Mouse (Mus musculus) heart, postnatal 0 days (tissue): ENCODE measurements around the gene Spns2. TPM values are rescaled to one million over a fixed set of nuclear protein-coding genes. Genes with fewer than 3 reads are reported as not detected.

Experiments used
- ATAC-seq: fragments of 200-750 bp; cut with Nextera tagmentation; 2 replicates; pipeline ENCODE4 v1.8.0; 2017; ENCODE audit warnings: low read depth, moderate number of reproducible peaks, moderate library complexity; ENCODE audit not compliant: insufficient read depth
- DNase-seq: peaks from one replicate; pipeline ENCODE4 v3.0.0-alpha.2; 2016; ENCODE audit warnings: low spot score
- H3K27ac ChIP-seq: fragments of 300-500 bp; sonication (generic); 2 replicates; pipeline ENCODE4 v1.5.1; 2014; ENCODE audit warnings: low read depth, mild to moderate bottlenecking
- H3K27me3 ChIP-seq: fragments of 300-500 bp; sonication (generic); 2 replicates; pipeline ENCODE4 v1.6.1; 2014; ENCODE audit warnings: low read length, mixed read lengths; ENCODE audit not compliant: control insufficient read depth, insufficient read depth
- H3K36me3 ChIP-seq: fragments of 300-500 bp; sonication (generic); replicated peaks from 2 replicates; pipeline ENCODE4 v1.6.1; 2014; ENCODE audit warnings: low read length, mixed read lengths; ENCODE audit not compliant: control insufficient read depth, insufficient read depth
- H3K4me1 ChIP-seq: fragments of 300-500 bp; sonication (generic); 2 replicates; pipeline ENCODE4 v1.6.1; 2014; ENCODE audit warnings: antibody characterized with exemption; ENCODE audit not compliant: control insufficient read depth, insufficient read depth
- H3K4me2 ChIP-seq: fragments of 300-500 bp; sonication (generic); 2 replicates; pipeline ENCODE4 v1.6.1; 2014; ENCODE audit warnings: low read depth, mild to moderate bottlenecking, low read length, moderate library complexity
- H3K4me3 ChIP-seq: fragments of 300-500 bp; sonication (generic); 2 replicates; pipeline ENCODE4 v1.5.1; 2014; ENCODE audit warnings: low read depth, low read length
- H3K9ac ChIP-seq: fragments of 300-500 bp; sonication (generic); replicated peaks from 2 replicates; pipeline ENCODE4 v1.6.1; 2014; ENCODE audit warnings: low read depth, low read length, mixed read lengths
- H3K9me3 ChIP-seq: fragments of 300-500 bp; sonication (generic); replicated peaks from 2 replicates; pipeline ENCODE4 v1.6.1; 2016; ENCODE audit warnings: low read length; ENCODE audit not compliant: control insufficient read depth
- CTCF ChIP-seq: IDR thresholded peaks from 2 replicates; pipeline ENCODE4 v1.5.1; 2016; ENCODE audit warnings: antibody characterized with exemption, control low read depth, low read depth
- EP300 ChIP-seq: IDR thresholded peaks from 2 replicates; pipeline ENCODE4 v1.6.1; 2016; ENCODE audit warnings: antibody characterized with exemption, low read depth
- WGBS: fragments of 180-500 bp; shearing (Covaris S2); extraction: QIAGEN DNeasy Blood & Tissue Kit; methylation state at CpG from one replicate; pipeline ENCODE4 v1.1.7; 2014; 5-methylcytosine and 5-hydroxymethylcytosine counted together
- polyA plus RNA-seq: library from polyadenylated mRNA; unstranded; fragments of >200 nt; fragmentation: Nextera tagmentation; extraction: Ambion mirVana; gene quantifications from 2 replicates; pipeline ENCODE4 v1.2.1, GENCODE M21; 2015
- total RNA-seq: library from RNA; depleted of rRNA; stranded (reverse); fragments of >200 nt; gene quantifications from 2 replicates; pipeline ENCODE4 v1.2.3, GENCODE M21; 2014; ENCODE audit warnings: low replicate concordance

Spns2 gene
- total and polyA plus RNA-seq, 2 experiments from 2014 or later, result 2.9 to 44.2 TPM

DNA sequence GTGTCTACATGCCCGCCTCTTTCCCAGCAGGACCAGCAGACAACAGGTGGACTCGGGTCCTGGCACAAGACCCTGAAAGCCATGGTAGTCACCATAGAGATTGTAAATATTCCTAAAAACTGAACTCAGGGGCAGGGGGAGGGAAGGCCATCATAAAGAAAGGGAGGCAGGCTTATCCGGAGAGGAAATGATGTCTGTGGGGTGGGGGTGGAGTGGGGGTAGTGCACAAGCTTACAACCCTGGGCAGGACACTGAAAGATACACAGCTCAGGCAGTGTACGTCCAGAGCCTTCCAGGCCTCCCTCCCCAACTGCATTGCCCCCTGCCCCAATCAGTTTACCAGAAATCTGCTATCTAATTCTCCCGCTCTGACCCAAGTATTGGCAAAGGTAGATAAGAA is 2.5 kb downstream of the Spns2 start:
- H3K9me3 ChIP-seq, result no peaks in the 10 kb centered on the region
- ATAC-seq (no peak), DNase-seq (no peak)
- TF ChIP-seq EP300 (no peak), CTCF (no peak)
- H3K4me3 ChIP-seq, result no peak overlapping the region
- WGBS, result 49% methylated on average over 5 of the region's 5 CpGs
- H3K4me2 ChIP-seq, result peak overlapping the region; percentile 98
- no peaks in the 10 kb centered on the region for H3K36me3 ChIP-seq
- H3K27me3 ChIP-seq, result peaks cover 40% of the 10 kb centered on the region
- no peak overlapping the region for H3K9ac ChIP-seq
- peak overlapping the region; percentile 43 for H3K27ac ChIP-seq
- H3K4me1 ChIP-seq, result peaks cover 4% of the 10 kb centered on the region

DNA sequence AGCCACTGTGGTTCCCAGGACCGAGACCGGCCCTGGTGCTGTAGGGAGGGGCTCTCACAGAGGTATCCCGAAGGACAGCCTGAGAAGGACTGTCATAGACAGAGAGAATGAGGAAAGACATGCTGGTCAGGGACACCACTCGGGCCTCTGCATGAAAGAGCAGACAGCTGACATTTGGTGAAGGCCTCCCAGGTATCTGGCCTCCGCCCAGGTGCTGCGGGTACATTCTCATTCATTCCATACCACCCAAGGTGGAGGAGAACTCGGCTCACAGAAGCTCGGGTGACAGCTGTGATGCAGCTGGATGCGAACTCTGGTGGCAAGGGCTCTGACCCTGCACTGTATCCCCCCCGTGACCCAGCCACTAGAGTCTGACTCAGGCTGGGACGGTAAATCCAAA is 3.7 kb downstream of the Spns2 start:
- no peak overlapping the region for H3K4me2 ChIP-seq
- H3K9me3 ChIP-seq, result no peaks in the 10 kb centered on the region
- no peak overlapping the region for H3K9ac ChIP-seq
- peaks cover 15% of the 10 kb centered on the region for H3K4me1 ChIP-seq
- TF ChIP-seq CTCF (no peak), EP300 (no peak)
- peaks cover 34% of the 10 kb centered on the region for H3K27me3 ChIP-seq
- no peak overlapping the region for H3K4me3 ChIP-seq
- ATAC-seq (no peak), DNase-seq (no peak)
- no peaks in the 10 kb centered on the region for H3K36me3 ChIP-seq
- no peak overlapping the region for H3K27ac ChIP-seq
- 70% methylated on average over 11 of the region's 11 CpGs for WGBS

DNA sequence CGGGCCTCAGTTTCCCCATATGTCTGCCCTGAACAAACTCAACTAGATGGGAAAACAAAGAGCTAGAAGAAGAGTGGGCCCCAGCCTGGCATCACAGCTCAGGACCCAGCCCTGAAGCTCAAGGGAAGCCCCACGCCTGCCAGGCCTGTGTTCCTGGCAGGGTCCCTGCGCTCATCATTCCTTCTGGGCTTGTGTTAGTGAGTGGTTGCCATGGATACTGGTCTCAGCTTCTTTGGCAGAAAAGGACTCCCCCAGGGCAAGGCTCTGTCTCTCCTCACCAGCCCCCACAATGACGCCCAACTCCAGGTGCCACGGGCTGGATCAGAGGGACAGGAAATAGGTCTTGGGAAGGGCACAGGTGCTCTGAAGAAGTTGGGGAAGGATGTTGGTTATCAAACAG is 4.5 kb downstream of the Spns2 start:
- Histone ChIP-seq H3K36me3 (no peaks in the 10 kb centered on the region), H3K9ac (no peak overlapping the region), H3K4me1 (peaks cover 15% of the 10 kb centered on the region), H3K27ac (no peak overlapping the region), H3K9me3 (no peaks in the 10 kb centered on the region), H3K4me2 (no peak overlapping the region), H3K4me3 (no peak overlapping the region), H3K27me3 (peaks cover 30% of the 10 kb centered on the region)
- DNase-seq (no peak), ATAC-seq (no peak)
- WGBS, result 59% methylated on average over 5 of the region's 5 CpGs
- TF ChIP-seq EP300, result no peak
- no peak for TF ChIP-seq CTCF

DNA sequence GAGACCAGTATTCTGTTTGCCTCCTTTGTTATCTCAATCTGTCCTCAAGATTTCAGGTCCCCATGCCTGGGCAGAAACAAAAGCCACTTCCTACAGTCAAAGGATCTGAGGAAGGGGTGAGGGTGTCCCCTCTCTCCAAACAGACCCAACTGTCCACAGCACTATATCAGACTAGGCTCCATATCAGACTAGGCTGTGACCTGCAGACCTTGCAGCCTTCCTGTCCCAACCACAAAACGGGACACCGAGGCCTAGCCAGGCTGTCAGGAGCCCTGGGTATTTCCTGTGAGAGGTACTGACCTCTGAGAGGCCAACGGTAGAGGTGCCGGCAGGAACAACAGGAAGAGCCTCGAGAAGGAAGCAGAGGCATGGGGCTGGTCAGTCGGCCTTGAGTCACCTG is 5.2 kb downstream of the Spns2 start:
- TF ChIP-seq CTCF (no peak), EP300 (no peak)
- H3K4me3 ChIP-seq, result no peak overlapping the region
- DNase-seq (no peak), ATAC-seq (no peak)
- H3K9me3 ChIP-seq, result no peaks in the 10 kb centered on the region
- H3K27me3 ChIP-seq, result peaks cover 25% of the 10 kb centered on the region
- no peak overlapping the region for H3K4me2 ChIP-seq
- H3K27ac ChIP-seq, result no peak overlapping the region
- no peaks in the 10 kb centered on the region for H3K36me3 ChIP-seq
- 41% methylated on average over 6 of the region's 6 CpGs for WGBS
- H3K9ac ChIP-seq, result no peak overlapping the region
- H3K4me1 ChIP-seq, result peaks cover 15% of the 10 kb centered on the region

DNA sequence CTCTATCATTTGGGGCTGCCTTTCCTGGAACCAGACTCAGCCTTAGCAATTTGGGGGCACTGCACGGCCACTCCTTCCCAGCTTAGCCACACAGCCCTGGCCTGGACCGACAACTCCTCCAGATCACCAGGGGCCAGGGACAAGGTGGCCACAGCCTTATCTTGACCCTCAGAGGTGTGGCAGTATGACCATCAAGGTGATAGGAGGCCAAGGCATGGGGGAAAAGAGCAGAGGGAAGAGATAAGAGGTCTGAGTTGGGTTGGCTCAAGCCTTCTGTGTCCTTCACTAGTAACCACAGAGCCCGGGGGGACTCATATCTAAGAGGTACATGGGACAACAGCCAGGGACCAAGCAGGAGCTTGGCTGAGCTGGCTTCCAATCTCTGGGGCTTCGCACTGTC is 7.8 kb downstream of the Spns2 start:
- Histone ChIP-seq H3K27me3 (0 out of 2 replicates have a peak, but pooled peaks cover 1% of the 10 kb centered on the region), H3K27ac (no peak overlapping the region), H3K9ac (no peak overlapping the region), H3K9me3 (no peaks in the 10 kb centered on the region), H3K4me3 (no peak overlapping the region), H3K4me2 (no peak overlapping the region), H3K4me1 (peaks cover 15% of the 10 kb centered on the region), H3K36me3 (no peaks in the 10 kb centered on the region)
- TF ChIP-seq EP300 (no peak), CTCF (no peak)
- DNase-seq (no peak), ATAC-seq (no peak)
- WGBS, result 47% methylated on average over 4 of the region's 4 CpGs

DNA sequence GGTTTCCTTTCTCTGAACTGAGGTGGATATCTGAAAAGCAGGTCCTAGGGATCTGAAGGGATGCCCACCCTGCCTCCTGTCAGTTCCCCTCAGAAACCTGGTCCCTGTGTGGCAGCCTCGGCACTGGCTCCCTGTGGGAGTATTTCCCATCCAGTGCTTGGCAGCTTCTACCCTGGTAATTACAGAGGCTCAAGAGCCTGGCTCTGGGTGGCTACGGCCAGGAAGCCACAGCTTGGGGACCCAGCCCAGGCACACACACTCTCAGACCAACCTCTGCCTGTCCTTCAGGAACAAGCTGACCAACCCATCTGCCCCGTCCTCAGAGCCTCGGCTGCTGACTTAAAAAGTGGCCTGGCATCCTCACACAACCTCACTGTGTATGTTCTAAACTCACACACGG is 8.4 kb downstream of the Spns2 start:
- H3K9me3 ChIP-seq, result no peaks in the 10 kb centered on the region
- TF ChIP-seq EP300 (no peak), CTCF (no peak)
- H3K4me1 ChIP-seq, result peaks cover 15% of the 10 kb centered on the region
- H3K27ac ChIP-seq, result no peak overlapping the region
- no peak overlapping the region for H3K4me3 ChIP-seq
- no peaks in the 10 kb centered on the region for H3K36me3 ChIP-seq
- DNase-seq, result no peak
- no peak overlapping the region for H3K9ac ChIP-seq
- H3K27me3 ChIP-seq, result no peaks in the 10 kb centered on the region
- no peak overlapping the region for H3K4me2 ChIP-seq
- 64% methylated on average over 5 of the region's 5 CpGs for WGBS
- ATAC-seq, result no peak
